Mouse (Mus musculus): Measurements from ENCODE around the gene Pidd1.

Pidd1 gene

GRCm38 (mm10) chr7:141472763-141473162, 28.9 kb upstream of the Pidd1 start:
- no peak for DNase-seq (ENCODE audit: low spot score)

DNA sequence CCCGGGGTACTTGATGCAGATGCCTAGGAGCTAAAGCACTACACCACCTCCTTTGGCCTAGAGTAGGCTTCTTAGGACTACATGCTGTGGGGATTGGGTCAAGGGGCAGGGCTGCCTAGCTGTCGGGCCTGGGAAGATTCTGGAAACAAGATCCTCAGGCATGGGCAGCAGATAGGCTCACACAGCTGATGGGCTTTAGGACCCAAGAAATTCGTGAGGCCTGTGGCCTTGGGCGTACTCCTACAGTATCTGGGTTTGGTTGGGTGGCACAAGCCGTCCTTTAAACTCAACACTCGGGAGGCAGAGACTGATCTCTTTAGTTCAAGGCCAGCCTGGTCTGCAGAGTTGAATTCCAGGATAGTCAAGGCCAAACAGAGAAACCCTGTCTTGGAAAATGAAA, 28.4 kb upstream of the Pidd1 start:
- no peak for DNase-seq (ENCODE audit: low spot score)

- no peak for DNase-seq (ENCODE audit: low spot score)
Measured at GRCm38 (mm10) chr7:141471236-141471635, 27.4 kb upstream of the Pidd1 start.

DNA sequence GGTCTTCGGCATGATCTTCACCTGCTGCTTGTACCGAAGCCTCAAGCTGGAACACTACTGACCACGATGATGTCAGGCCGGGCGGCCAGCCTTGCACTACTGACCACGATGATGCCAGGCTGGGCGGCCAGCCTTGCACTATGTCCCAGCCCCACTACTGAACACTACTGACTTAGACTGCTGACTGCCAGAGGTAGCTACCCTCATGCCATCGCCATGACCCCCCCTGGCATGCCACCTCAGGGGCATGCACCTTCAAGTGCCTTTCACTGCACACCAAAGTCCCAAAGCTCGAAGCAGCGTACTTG, 26.8 kb upstream of the Pidd1 start:
- DNase-seq (ENCODE audit: low spot score), result no peak

DNA sequence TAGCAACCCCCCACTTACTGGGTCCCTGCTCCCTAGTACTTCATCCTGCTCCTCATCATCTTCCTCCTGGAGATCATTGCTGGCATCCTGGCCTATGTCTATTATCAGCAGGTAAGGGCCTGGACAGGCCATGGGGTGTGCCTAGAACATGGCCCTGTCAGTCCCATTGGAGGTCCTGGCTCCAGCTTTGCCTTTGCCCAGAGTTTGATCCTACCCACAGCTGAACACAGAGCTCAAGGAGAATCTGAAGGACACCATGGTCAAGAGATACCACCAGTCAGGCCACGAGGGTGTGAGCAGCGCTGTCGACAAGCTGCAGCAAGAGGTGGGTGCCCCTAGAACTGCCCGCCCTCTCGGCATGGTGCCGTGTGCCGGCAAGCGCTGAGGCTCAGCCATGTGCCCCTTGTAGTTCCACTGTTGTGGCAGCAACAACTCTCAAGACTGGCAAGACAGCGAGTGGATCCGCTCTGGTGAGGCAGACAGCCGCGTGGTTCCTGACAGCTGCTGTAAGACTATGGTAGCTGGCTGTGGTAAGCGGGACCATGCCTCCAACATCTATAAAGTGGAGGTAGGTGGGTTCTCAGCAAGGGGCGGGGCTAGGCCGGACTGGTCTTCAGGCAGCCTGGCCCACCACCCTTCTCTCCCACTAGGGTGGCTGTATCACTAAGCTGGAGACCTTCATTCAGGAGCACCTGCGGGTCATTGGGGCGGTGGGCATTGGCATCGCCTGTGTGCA, 26.2 kb upstream of the Pidd1 start:
- no peak for DNase-seq (ENCODE audit: low spot score)

DNA sequence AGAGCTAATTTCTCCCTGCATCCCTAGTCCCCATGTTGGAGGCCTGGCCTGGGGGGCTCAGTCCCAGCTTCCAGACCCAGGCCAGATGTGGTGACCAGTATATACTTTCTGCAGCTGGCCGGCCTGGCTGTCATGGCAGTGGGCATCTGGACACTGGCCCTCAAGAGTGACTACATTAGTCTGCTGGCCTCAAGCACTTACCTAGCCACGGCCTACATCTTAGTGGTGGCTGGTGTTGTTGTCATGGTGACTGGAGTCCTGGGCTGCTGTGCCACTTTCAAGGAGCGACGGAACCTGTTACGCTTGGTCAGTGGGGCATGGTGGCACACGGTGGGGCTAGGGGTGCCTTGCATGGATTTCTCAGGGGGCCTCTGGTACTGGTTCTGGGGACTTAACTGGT, 25.5 kb upstream of the Pidd1 start:
- no peak for DNase-seq (ENCODE audit: low spot score)

GRCm38 (mm10) chr7:141468522-141469211, 24.8 kb upstream of the Pidd1 start:
- DNase-seq (ENCODE audit: low spot score), result no peak

DNA sequence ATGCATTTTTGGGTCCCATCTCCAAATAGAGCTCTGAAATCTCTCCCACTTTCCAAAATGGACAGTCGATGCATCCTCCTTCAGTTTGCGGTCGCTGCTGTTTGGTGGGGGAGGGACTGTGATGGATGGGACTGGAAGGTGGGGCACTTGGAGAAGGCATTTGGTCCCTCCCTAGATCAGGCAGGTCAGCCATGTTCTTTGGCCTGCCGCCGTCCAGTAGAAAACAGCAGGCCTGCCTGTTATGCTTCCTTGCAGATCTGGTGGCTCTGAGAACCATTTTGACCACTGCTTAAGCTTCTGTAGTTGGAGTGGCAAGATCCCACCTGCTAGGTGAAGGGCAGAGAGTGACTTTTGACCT, 24.3 kb upstream of the Pidd1 start:
- DNase-seq (ENCODE audit: low spot score), result no peak

DNA sequence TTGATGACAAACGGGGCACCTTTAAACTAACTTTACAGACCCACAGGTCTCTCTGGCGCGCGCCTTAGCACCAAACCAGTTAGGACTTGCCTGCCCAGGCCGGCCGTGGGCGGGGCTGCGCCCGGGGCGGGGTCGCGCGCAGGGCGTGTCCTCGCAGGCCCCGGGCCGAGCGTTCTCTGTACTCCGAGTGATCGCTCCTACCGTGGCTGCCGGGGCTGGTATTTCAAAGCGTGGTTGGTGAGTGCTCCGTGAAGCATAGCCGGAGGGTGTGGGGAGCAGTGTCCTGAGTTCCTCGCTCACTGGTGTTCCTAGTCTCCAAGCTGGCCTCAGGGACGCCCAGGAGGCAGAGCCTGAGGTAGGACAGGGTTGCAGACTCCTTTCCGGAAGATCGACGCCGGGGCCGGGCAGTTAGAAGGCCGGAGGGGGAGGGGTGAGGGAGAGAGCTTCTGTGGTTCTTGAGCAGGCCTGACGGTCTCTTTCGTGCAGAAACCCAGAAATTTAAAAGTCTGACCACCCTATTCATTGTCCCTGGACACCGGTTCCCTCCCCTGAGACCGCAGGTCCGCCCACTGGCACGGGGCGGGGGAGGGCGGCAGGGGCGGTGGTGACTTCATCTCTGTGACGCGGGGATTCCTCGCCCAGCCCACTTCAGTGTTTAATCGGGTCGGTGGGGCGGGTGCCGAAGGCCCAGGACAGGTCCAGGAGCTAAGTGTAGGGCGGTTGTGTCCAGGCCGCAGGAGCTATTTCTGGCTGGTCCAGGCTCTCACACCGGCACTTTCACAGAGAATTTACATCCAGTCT, 23.6 kb upstream of the Pidd1 start, which contains the start of gene Cd151:
Cd151 (plus strand) TSS at position 163 of the 801 bp plus-strand sequence.
- peak; percentile 72 for DNase-seq (ENCODE audit: low spot score)

DNA sequence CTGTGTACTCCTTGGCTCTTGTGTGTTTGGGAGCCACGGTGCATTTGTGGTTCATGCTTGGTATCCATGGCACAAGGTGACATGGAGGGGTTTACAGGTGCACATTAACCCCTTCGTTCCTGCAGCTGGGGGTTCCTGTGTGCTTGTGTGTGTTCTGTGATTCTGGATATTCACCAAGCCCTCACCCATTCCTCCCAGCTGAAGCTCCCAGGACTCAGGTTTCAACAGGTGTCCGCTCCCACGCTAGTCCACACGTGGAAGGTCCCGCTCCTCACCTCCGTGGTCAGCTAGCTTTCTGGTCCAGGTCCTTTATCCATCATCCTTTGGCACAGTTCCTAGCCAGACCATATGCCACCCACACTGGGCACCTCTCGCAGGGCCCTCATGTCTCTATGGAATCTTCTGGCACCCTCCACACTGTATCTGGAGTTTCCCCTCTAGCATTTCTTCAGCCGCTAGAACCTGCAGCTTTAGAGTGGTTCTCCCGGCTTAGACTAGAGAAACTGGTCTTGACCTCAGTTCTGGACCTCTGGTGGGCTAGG, 22.9 kb upstream of the Pidd1 start:
- no peak for DNase-seq (ENCODE audit: low spot score)

DNA sequence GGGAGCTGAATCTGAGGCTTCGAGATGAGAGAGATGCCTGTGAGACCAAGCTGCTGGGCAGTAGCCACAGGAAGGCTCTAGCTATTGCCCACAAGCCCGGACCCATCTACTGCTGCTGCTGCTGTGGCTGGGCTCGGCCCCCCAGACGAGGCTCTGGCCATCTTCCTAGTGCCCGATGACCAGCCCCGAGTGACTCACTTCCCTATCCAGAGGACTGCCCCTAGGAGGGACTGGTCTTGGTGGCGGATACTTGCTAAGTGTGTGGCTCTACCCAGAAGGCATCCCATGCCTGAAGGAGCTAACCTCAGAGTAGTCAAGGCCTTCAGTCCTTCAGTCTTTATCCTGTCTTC, 22.2 kb upstream of the Pidd1 start:
- no peak for DNase-seq (ENCODE audit: low spot score)

- DNase-seq (ENCODE audit: low spot score), result no peak
Measured at GRCm38 (mm10) chr7:141465388-141466044, 21.7 kb upstream of the Pidd1 start.

DNA sequence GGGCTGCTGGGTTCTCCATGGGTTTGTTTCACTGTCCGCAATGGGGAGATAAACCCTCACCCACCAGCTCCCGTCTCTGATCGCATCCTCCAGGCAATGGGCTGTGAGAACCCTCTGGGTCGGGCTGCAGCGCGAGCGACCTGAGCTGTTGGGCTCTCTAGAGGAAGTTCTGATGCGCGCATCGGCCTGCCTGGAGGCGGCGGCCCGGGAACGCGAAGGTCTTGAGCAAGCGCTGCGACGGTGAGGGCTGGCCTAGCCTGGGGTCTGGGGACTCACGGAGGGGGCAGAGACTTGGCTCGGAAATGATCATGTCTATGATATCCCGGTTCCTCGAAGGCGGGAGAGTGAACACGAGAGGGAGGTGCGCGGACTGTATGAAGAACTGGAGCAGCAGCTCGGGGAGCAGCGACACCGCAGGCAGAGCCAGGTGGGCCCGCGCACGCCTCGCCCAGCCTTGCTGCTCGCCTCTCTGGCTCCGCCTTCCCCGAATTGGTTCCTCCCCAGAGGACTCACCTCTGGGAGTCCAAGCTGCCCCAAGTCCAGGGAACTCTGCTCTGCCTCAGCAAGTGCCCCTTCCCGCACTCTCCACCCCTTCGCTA, 20.9 kb upstream of the Pidd1 start:
- no peak for DNase-seq (ENCODE audit: low spot score)

DNA sequence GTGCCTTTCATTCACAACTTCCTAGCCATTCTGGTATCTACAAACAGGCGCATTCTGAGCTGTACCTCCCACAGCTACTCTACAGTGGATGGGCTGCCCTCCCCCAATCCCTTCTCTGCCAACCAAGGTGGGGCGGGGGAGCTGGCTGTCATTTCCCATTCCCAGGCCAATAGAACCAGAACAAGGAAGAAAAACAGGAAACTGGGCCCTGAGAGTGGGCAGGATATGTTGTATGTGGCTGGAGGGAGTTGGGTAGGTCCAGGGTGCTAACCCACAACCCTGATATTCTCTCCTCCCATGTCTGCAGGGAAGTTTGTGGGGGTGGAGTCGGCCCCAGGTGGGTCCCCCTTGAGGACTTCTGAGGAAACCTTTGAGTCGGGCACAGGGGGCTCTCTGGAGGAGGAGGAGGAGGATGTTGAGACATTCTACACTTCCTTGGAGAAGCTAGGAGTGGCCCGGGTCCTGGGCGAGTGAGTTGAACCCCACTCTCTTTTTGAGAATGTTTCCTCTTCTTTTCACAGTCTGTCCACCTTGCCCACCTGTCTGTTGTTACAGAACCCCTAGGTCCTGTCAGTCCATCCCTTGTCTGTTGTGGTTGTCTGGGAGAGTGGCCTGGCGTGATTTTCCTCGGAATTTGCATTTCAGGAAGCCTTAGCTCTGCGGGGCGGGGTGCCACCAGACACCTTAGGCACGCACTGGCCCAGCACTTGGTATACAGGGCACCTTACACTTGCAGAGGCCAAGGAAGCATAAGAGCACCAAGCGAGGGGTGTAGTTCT, 20.2 kb upstream of the Pidd1 start:
- DNase-seq (ENCODE audit: low spot score), result no peak

DNA sequence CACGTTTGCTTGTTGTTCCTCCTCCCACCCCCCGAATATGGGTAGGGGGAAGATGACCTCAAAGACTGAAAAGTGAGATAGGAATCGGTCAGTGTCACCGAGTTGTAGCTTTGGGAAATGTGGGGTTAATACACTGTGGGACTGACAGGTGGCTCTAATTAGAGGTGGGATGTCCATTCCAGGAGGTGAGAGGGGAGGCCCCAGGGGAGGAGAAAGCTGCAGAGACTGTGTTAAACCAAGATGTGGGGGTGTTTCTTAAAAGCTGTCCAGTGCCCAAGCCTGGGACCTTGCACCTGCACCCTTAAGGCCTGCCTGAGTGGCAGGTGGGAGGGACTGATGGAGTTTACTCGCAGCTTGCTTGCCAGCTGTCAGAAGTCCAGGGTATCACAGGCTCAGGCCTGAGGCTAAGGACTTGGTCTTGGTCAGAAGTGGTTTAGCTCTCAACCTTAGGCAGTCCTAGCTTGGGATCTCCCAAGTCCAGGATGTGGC, 18.6 kb upstream of the Pidd1 start:
- DNase-seq (ENCODE audit: low spot score), result no peak

- DNase-seq (ENCODE audit: low spot score), result no peak
Measured at GRCm38 (mm10) chr7:141461521-141462332, 17.9 kb upstream of the Pidd1 start.

- DNase-seq (ENCODE audit: low spot score), result no peak
Measured at GRCm38 (mm10) chr7:141460391-141461113, 16.7 kb upstream of the Pidd1 start, which contains the start of gene Cracr2b. TSS of gene Cracr2b (plus strand) at chr7:141461094.

DNA sequence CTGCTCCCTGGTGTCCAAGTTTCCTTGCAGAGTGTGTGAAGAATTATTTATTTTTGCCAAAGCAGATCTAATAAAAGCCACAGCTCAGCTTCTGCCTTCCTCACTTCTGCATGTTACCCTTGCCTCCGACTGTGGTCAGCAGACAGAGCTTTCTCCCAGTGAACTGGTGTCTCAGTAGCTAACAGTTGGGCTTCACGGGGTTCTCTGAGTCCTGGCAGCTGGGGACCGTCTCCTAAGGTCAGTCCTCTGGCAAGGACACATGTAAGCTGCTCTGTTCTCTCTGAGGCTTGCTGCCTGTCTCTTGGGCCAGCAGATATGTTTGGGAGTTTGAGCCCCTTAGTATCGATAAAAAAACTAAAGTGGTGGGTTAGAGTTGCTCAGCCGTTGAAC, 16.2 kb upstream of the Pidd1 start:
- DNase-seq (ENCODE audit: low spot score), result no peak

GRCm38 (mm10) chr7:141459301-141459711, 15.5 kb upstream of the Pidd1 start:
- no peak for DNase-seq (ENCODE audit: low spot score)

Measured in layer of hippocampus, adult 11-12 months (tissue).